Mouse (Mus musculus) ES-E14 (cell line): ENCODE data around the gene Mrgpre.

Experiments used
- CHD2 ChIP-seq: IDR thresholded peaks from 2 replicates; pipeline ENCODE4 v1.6.1; 2014; ENCODE audit warnings: mild to moderate bottlenecking, low read depth, low read length, inconsistent platforms
- HCFC1 ChIP-seq: IDR thresholded peaks from 2 replicates; pipeline ENCODE4 v1.6.1; 2012; ENCODE audit warnings: low read length, inconsistent platforms, borderline replicate concordance; ENCODE audit not compliant: insufficient read depth
- ZNF384 ChIP-seq: IDR thresholded peaks from 2 replicates; pipeline ENCODE4 v1.6.1; 2012; ENCODE audit warnings: low read depth, low read length, inconsistent platforms

- no peak for TF ChIP-seq HCFC1
- TF ChIP-seq ZNF384: no peak
- no peak for TF ChIP-seq CHD2
These were observed 28.8 kb downstream of the Mrgpre start for GRCm38 (mm10) chr7:143755357-143756124.
